Mouse (Mus musculus) heart, postnatal 0 days (tissue): ENCODE measurements around the gene Cnih3. TPM values are rescaled to one million over a fixed set of nuclear protein-coding genes. Genes with fewer than 3 reads are reported as not detected.

Experiments used
- ATAC-seq: fragments of 200-750 bp; cut with Nextera tagmentation; 2 replicates; pipeline ENCODE4 v1.8.0; 2017; ENCODE audit warnings: low read depth, moderate number of reproducible peaks, moderate library complexity; ENCODE audit not compliant: insufficient read depth
- DNase-seq: peaks from one replicate; pipeline ENCODE4 v3.0.0-alpha.2; 2016; ENCODE audit warnings: low spot score
- H3K27ac ChIP-seq: fragments of 300-500 bp; sonication (generic); 2 replicates; pipeline ENCODE4 v1.5.1; 2014; ENCODE audit warnings: low read depth, mild to moderate bottlenecking
- H3K27me3 ChIP-seq: fragments of 300-500 bp; sonication (generic); 2 replicates; pipeline ENCODE4 v1.6.1; 2014; ENCODE audit warnings: low read length, mixed read lengths; ENCODE audit not compliant: control insufficient read depth, insufficient read depth
- H3K36me3 ChIP-seq: fragments of 300-500 bp; sonication (generic); replicated peaks from 2 replicates; pipeline ENCODE4 v1.6.1; 2014; ENCODE audit warnings: low read length, mixed read lengths; ENCODE audit not compliant: control insufficient read depth, insufficient read depth
- H3K4me1 ChIP-seq: fragments of 300-500 bp; sonication (generic); 2 replicates; pipeline ENCODE4 v1.6.1; 2014; ENCODE audit warnings: antibody characterized with exemption; ENCODE audit not compliant: control insufficient read depth, insufficient read depth
- H3K4me2 ChIP-seq: fragments of 300-500 bp; sonication (generic); 2 replicates; pipeline ENCODE4 v1.6.1; 2014; ENCODE audit warnings: low read depth, mild to moderate bottlenecking, low read length, moderate library complexity
- H3K4me3 ChIP-seq: fragments of 300-500 bp; sonication (generic); 2 replicates; pipeline ENCODE4 v1.5.1; 2014; ENCODE audit warnings: low read depth, low read length
- H3K9ac ChIP-seq: fragments of 300-500 bp; sonication (generic); replicated peaks from 2 replicates; pipeline ENCODE4 v1.6.1; 2014; ENCODE audit warnings: low read depth, low read length, mixed read lengths
- H3K9me3 ChIP-seq: fragments of 300-500 bp; sonication (generic); replicated peaks from 2 replicates; pipeline ENCODE4 v1.6.1; 2016; ENCODE audit warnings: low read length; ENCODE audit not compliant: control insufficient read depth
- CTCF ChIP-seq: IDR thresholded peaks from 2 replicates; pipeline ENCODE4 v1.5.1; 2016; ENCODE audit warnings: antibody characterized with exemption, control low read depth, low read depth
- EP300 ChIP-seq: IDR thresholded peaks from 2 replicates; pipeline ENCODE4 v1.6.1; 2016; ENCODE audit warnings: antibody characterized with exemption, low read depth
- WGBS: fragments of 180-500 bp; shearing (Covaris S2); extraction: QIAGEN DNeasy Blood & Tissue Kit; methylation state at CpG from one replicate; pipeline ENCODE4 v1.1.7; 2014; 5-methylcytosine and 5-hydroxymethylcytosine counted together
- polyA plus RNA-seq: library from polyadenylated mRNA; unstranded; fragments of >200 nt; fragmentation: Nextera tagmentation; extraction: Ambion mirVana; gene quantifications from 2 replicates; pipeline ENCODE4 v1.2.1, GENCODE M21; 2015
- total RNA-seq: library from RNA; depleted of rRNA; stranded (reverse); fragments of >200 nt; gene quantifications from 2 replicates; pipeline ENCODE4 v1.2.3, GENCODE M21; 2014; ENCODE audit warnings: low replicate concordance

Cnih3 gene
- total and polyA plus RNA-seq, 2 experiments from 2014 or later, result not detected

DNA sequence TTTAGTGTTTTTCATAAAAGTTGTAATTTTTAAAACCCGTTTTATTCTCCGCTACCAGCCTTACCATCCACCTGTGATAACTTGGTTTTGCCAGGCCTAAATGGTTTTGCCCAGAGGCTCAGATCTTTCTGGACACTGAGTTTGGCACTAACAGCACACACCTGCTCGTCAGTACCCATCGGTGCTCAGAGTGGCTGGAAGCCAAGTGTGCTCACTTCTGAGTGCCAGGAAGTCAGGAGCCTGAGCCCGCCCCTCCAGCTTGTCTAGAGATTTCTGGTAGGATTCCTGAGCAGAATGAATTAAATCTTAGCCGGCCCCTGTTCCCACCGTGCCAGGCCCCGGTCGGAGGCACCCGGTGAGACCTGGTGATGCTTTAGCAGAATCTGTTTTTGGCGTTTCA, 54.9 kb downstream of the Cnih3 start:
- no peak overlapping the region for H3K4me2 ChIP-seq
- H3K9ac ChIP-seq, result no peak overlapping the region
- H3K9me3 ChIP-seq, result no peaks in the 10 kb centered on the region
- no peak overlapping the region for H3K27ac ChIP-seq
- TF ChIP-seq EP300, result no peak
- TF ChIP-seq CTCF, result no peak
- ATAC-seq (no peak), DNase-seq (no peak)
- no peaks in the 10 kb centered on the region for H3K4me1 ChIP-seq
- no peaks in the 10 kb centered on the region for H3K36me3 ChIP-seq
- WGBS, result 74% methylated on average over 11 of the region's 11 CpGs
- no peaks in the 10 kb centered on the region for H3K27me3 ChIP-seq
- no peak overlapping the region for H3K4me3 ChIP-seq

DNA sequence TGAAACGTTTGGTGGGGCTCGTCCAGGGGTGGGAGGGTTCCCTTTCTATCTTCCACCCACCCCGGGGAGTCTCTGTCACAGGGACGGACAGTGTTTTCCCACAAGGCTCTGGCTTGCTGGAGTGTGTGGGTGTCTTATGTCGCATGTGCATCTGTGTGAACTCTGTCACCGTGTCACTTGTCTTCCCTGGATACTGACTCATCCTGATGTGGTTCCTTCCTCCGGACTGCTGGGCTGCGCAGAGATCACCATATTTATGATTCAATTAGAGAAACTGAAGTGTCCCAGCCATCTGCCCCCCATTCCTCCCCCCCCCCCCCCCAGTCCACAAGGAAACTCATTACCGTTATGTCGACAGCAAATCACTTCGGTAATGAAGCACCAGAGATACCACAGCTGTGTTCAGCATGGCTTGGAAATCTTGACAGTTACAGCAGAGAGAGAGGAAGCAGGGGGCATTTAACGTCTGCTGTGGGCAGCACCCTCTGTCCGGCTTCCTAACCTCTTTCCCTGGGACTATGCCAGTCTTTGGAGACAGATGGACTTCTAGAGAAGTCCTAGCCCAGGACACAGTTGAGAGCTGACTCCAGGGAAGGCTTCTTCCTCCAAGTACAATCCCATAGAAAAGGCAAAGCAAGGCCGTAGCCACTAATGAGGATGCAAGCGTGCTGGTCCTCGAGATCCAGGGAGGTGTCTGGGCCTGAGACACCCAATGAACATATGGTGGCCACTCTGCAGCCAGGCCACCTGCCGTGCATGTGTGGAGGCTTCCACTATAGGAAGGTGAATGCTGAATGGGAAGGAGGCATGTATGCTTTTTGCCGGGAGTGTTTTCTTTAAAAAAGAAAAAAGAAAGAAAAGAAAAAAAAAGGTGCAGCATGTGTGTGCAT, 55.9 kb downstream of the Cnih3 start:
- WGBS, result 66% methylated on average over 18 of the region's 18 CpGs
- no peaks in the 10 kb centered on the region for H3K4me1 ChIP-seq
- H3K4me3 ChIP-seq, result no peak overlapping the region
- ATAC-seq (no peak), DNase-seq (no peak)
- H3K27ac ChIP-seq, result no peak overlapping the region
- no peak overlapping the region for H3K9ac ChIP-seq
- H3K9me3 ChIP-seq, result no peaks in the 10 kb centered on the region
- no peaks in the 10 kb centered on the region for H3K36me3 ChIP-seq
- H3K27me3 ChIP-seq, result no peaks in the 10 kb centered on the region
- TF ChIP-seq CTCF, result no peak
- no peak for TF ChIP-seq EP300
- H3K4me2 ChIP-seq, result no peak overlapping the region

DNA sequence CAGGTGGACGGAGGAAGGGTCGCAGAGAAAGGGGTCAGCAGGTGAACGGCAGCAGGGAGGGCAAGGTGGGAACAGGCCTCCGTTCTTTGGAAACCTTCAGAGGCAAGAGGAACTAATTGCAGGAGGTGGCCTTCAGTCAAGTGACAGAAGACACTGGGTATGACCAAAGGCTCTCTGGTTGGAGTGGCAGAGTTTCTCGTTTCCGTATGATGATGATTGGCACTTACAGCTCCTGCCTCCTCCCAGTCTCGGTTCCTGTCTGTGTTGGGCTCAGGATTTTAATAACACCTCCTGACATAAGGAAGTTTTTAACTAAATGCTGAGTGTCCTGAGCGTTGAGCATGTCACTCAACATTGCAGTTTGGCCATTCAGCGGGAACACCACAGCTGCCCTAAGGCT, 57.3 kb downstream of the Cnih3 start:
- H3K36me3 ChIP-seq, result no peaks in the 10 kb centered on the region
- no peaks in the 10 kb centered on the region for H3K4me1 ChIP-seq
- no peak overlapping the region for H3K9ac ChIP-seq
- DNase-seq (no peak), ATAC-seq (no peak)
- H3K4me3 ChIP-seq, result no peak overlapping the region
- no peaks in the 10 kb centered on the region for H3K27me3 ChIP-seq
- H3K9me3 ChIP-seq, result no peaks in the 10 kb centered on the region
- no peak for TF ChIP-seq EP300
- no peak for TF ChIP-seq CTCF
- 78% methylated on average over 9 of the region's 9 CpGs for WGBS
- H3K4me2 ChIP-seq, result no peak overlapping the region
- H3K27ac ChIP-seq, result no peak overlapping the region

DNA sequence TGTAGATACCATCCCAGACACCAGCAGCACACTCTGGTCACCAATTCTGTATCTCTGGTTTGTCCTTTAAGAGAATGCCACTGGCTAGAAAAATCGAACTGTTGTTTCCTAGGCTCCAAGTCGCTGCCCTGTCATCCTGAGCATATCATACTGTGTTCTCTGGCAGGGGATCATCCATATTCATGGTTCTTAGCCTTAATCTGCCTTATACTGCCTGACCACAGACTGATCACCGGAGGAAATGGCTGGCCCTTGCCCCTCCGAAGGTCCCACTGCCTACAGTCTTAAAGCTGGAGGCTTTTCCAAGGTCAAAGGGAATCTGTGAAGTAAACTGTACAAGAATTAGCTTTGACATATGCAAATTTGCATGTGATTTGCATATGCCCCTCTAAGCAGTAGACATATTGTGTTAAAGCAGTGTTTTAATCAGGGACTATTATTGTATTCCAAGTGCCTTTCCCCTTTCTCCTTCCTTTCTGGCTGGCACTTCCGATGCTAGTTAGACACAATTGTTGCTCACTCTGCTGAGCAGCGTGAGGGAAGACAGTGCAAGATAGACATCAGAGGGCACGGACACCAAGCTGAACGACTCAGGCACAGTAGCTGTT, 58.3 kb downstream of the Cnih3 start:
- Histone ChIP-seq H3K27ac (no peak overlapping the region), H3K9me3 (no peaks in the 10 kb centered on the region), H3K4me2 (no peak overlapping the region), H3K9ac (no peak overlapping the region), H3K27me3 (no peaks in the 10 kb centered on the region), H3K4me3 (no peak overlapping the region), H3K4me1 (no peaks in the 10 kb centered on the region), H3K36me3 (no peaks in the 10 kb centered on the region)
- 73% methylated on average over 8 of the region's 8 CpGs for WGBS
- DNase-seq (no peak), ATAC-seq (no peak)
- TF ChIP-seq EP300 (no peak), CTCF (no peak)

DNA sequence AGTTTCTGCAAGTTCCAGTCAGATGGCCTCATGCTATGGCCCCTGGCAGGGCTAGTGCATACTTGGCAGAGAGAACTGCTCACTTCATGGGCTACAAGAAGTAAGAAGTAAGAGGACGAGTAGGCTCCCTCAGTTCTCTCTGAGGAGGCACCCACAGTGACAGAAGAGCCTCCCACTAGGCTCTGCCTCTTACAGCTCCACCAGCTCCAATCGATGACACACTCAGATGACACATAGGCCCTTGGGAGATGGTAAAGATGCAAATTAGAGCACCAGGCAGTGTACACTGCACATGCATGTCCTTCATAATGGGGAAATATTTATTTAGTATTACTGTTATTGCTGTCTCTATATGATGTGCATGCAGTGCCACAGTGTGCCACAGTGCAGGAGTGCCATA, 62.6 kb downstream of the Cnih3 start:
- Histone ChIP-seq H3K9me3 (no peaks in the 10 kb centered on the region), H3K4me1 (peaks cover 13% of the 10 kb centered on the region; the same call in 1 of the 2 replicates), H3K4me3 (no peak overlapping the region), H3K4me2 (no peak overlapping the region), H3K27me3 (no peaks in the 10 kb centered on the region), H3K9ac (no peak overlapping the region), H3K27ac (no peak overlapping the region), H3K36me3 (no peaks in the 10 kb centered on the region)
- DNase-seq, result no peak
- no peak for TF ChIP-seq EP300
- no peak for TF ChIP-seq CTCF
- WGBS, result 81% methylated on average over 2 of the region's 2 CpGs
- no peak for ATAC-seq
